Mouse (Mus musculus) forebrain, embryonic 15.5 days (tissue): Measurements from ENCODE around the gene Rnf32. TPM values are rescaled to one million over a fixed set of nuclear protein-coding genes. Genes with fewer than 3 reads are reported as not detected.

Experiments
- polyA plus RNA-seq: library from polyadenylated mRNA; unstranded; fragments of >200 nt; fragmentation: Nextera tagmentation; extraction: Ambion mirVana; gene quantifications from 2 replicates; pipeline ENCODE4 v1.2.1, GENCODE M21; 2015

Rnf32 gene
- polyA plus RNA-seq, 1 experiment from 2014 or later = 15.8 TPM

Other genes starting within 250 kb of the Rnf32 start
- 25.7 and 26.3 TPM in 2 replicates for gene Lmbr1, start 182.4 kb downstream of the Rnf32 start, polyA plus RNA-seq
- gene Nom1, start 238.7 kb downstream of the Rnf32 start, polyA plus RNA-seq = 20.5 and 20.6 TPM in 2 replicates